Mouse (Mus musculus) G1E (cell line): ENCODE data around the gene Rpl18. TPM values are rescaled to one million over a fixed set of nuclear protein-coding genes. Genes with fewer than 3 reads are reported as not detected.

Experiments
- ATAC-seq: 2 replicates; pipeline ENCODE4 v1.8.0; 2016; ENCODE audit warnings: mild to moderate bottlenecking; ENCODE audit not compliant: insufficient number of reproducible peaks, poor library complexity, low FRiP score, severe bottlenecking; ENCODE audit errors: extremely low read depth
- DNase-seq: peaks from one replicate; pipeline ENCODE4 v3.0.0; 2012; ENCODE audit warnings: low spot score
- H3K27me3 ChIP-seq: 2 replicates; pipeline ENCODE4 v1.6.1; 2012; ENCODE audit warnings: mild to moderate bottlenecking, low read length, inconsistent platforms; ENCODE audit not compliant: insufficient read depth
- H3K36me3 ChIP-seq: replicated peaks from 2 replicates; pipeline ENCODE3; 2012; ENCODE audit warnings: mild to moderate bottlenecking, inconsistent platforms
- H3K4me1 ChIP-seq: 2 replicates; pipeline ENCODE4 v1.6.1; 2012; ENCODE audit warnings: low read depth, low read length, inconsistent platforms, mixed read lengths; ENCODE audit not compliant: insufficient read depth
- H3K4me3 ChIP-seq: 2 replicates; pipeline ENCODE4 v1.5.1; 2012; ENCODE audit warnings: low read depth, mild to moderate bottlenecking, inconsistent platforms, low read length, moderate library complexity, mixed read lengths
- H3K9me3 ChIP-seq: replicated peaks from 2 replicates; pipeline ENCODE4 v1.6.1; 2012; ENCODE audit warnings: inconsistent platforms
- CTCF ChIP-seq: IDR thresholded peaks from 2 replicates; pipeline ENCODE4 v1.5.1; 2012; ENCODE audit warnings: low read depth, low read length, inconsistent platforms, mixed read lengths
- GATA1 ChIP-seq: IDR thresholded peaks from 2 replicates; pipeline ENCODE4 v1.6.1; 2012; ENCODE audit warnings: borderline replicate concordance, low read length, inconsistent platforms, mixed read lengths
- GATA2 ChIP-seq: IDR thresholded peaks from 2 replicates; pipeline ENCODE4 v1.6.1; 2012; ENCODE audit warnings: low read depth, low read length, inconsistent platforms, borderline replicate concordance
- POLR2AphosphoS5 ChIP-seq: IDR thresholded peaks from 2 replicates; pipeline ENCODE4 v1.6.1; 2012; ENCODE audit warnings: low read depth, low read length, inconsistent platforms; ENCODE audit not compliant: insufficient replicate concordance
- TAL1 ChIP-seq: conservative IDR thresholded peaks from 2 replicates; pipeline ENCODE4 v1.6.1; 2012; ENCODE audit warnings: low read depth, low read length, inconsistent platforms, mixed read lengths
- polyA plus RNA-seq: library from polyadenylated mRNA; stranded (reverse); fragments of >175 nt; gene quantifications from 2 replicates; pipeline ENCODE4 v1.2.3, GENCODE M21; 2012
- total RNA-seq, 2 experiments: library from RNA; stranded (forward) in 1 of 2; stranded (reverse) in 1 of 2; fragments of 200-1000 nt in 1 of 2; fragments of >200 nt in 1 of 2; fragmentation: Nextera tagmentation in 1 of 2; gene quantifications; 2 replicates each; pipeline ENCODE4 v1.2.3; 2014 to 2017

Gene Rpl18
- total and polyA plus RNA-seq, 3 experiments, result 1,837 to 14,383 (median 3,291) TPM

- H3K27me3 ChIP-seq, result no peaks in the 10 kb centered on the region
- DNase-seq (no peak), ATAC-seq (no peak)
- peaks cover 80% of the 10 kb centered on the region for H3K4me1 ChIP-seq
- H3K4me3 ChIP-seq, result no peak overlapping the region
- H3K36me3 ChIP-seq, result peaks cover 100% of the 10 kb centered on the region
- TF ChIP-seq POLR2AphosphoS5 (no peak), CTCF (no peak), GATA2 (no peak), TAL1 (no peak), GATA1 (no peak)
- no peaks in the 10 kb centered on the region for H3K9me3 ChIP-seq
Measured at GRCm38 (mm10) chr7:45723781-45724180, 8.5 kb downstream of the Rpl18 start.

GRCm38 (mm10) chr7:45725151-45725550, 9.9 kb downstream of the Rpl18 start:
- H3K4me1 ChIP-seq, result peaks cover 78% of the 10 kb centered on the region
- peaks cover 100% of the 10 kb centered on the region for H3K36me3 ChIP-seq
- DNase-seq, result no peak

GRCm38 (mm10) chr7:45725713-45726112, 10.5 kb downstream of the Rpl18 start, which contains the start of gene Spaca4:
Gene Spaca4 (minus strand): TSS chr7:45725813.
- H3K9me3 ChIP-seq, result no peaks in the 10 kb centered on the region
- no peaks in the 10 kb centered on the region for H3K27me3 ChIP-seq
- H3K4me3 ChIP-seq, result peak within 1 kb of the TSS; percentile 3; the same call in 1 of the 2 replicates
- peaks cover 100% of the 10 kb centered on the region for H3K36me3 ChIP-seq
- peaks cover 78% of the 10 kb centered on the region for H3K4me1 ChIP-seq
- DNase-seq (no peak), ATAC-seq (no peak)
- TF ChIP-seq GATA2 (no peak), POLR2AphosphoS5 (no peak), GATA1 (no peak), TAL1 (no peak), CTCF (no peak)

More at GRCm38 (mm10) chr7:45725151-45725550, 9.9 kb downstream of the Rpl18 start:
- H3K27me3 ChIP-seq, result no peaks in the 10 kb centered on the region
- TF ChIP-seq CTCF (no peak), TAL1 (no peak), GATA1 (no peak), POLR2AphosphoS5 (0 out of 2 replicates have a peak, but pooled peaks have one; percentile 15), GATA2 (no peak)
- peak overlapping the region; percentile 3; the same call in 1 of the 2 replicates for H3K4me3 ChIP-seq
- H3K9me3 ChIP-seq, result no peaks in the 10 kb centered on the region
- ATAC-seq, result no peak

GRCm38 (mm10) chr7:45726419-45726818, 11.2 kb downstream of the Rpl18 start:
- Histone ChIP-seq H3K9me3 (no peaks in the 10 kb centered on the region), H3K4me3 (no peak overlapping the region), H3K27me3 (no peaks in the 10 kb centered on the region), H3K36me3 (peaks cover 94% of the 10 kb centered on the region), H3K4me1 (peaks cover 78% of the 10 kb centered on the region)
- no peak for ATAC-seq
- TF ChIP-seq POLR2AphosphoS5 (no peak), GATA2 (no peak), GATA1 (no peak), CTCF (no peak), TAL1 (no peak)
- no peak for DNase-seq

DNA sequence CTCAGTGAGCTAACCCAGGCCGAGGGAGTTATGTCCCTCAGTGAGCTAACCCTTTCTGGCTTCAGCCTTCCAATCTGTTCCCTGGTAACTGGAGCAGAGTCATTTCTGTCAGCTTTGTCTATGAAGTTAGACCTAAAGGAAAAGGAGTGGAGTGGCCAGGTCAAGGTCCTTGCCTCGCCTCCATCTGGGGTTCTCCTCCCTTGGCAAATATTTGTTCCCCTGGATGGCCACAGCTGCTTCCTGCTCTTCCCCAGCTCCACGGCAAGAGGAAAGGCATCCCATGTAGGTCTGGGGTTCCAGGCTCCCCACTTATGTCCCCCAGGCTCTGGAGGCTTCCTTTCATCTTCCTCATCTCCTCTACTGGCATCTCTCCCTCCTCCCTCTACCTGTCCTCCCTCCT, 12.4 kb downstream of the Rpl18 start:
- DNase-seq (no peak), ATAC-seq (no peak)
- peaks cover 69% of the 10 kb centered on the region for H3K4me1 ChIP-seq
- no peak overlapping the region for H3K4me3 ChIP-seq
- TF ChIP-seq CTCF (no peak), GATA2 (no peak), GATA1 (no peak), POLR2AphosphoS5 (no peak)
- H3K9me3 ChIP-seq, result no peaks in the 10 kb centered on the region
- peaks cover 2% of the 10 kb centered on the region; the same call in 1 of the 2 replicates for H3K27me3 ChIP-seq
- H3K36me3 ChIP-seq, result peaks cover 82% of the 10 kb centered on the region

DNA sequence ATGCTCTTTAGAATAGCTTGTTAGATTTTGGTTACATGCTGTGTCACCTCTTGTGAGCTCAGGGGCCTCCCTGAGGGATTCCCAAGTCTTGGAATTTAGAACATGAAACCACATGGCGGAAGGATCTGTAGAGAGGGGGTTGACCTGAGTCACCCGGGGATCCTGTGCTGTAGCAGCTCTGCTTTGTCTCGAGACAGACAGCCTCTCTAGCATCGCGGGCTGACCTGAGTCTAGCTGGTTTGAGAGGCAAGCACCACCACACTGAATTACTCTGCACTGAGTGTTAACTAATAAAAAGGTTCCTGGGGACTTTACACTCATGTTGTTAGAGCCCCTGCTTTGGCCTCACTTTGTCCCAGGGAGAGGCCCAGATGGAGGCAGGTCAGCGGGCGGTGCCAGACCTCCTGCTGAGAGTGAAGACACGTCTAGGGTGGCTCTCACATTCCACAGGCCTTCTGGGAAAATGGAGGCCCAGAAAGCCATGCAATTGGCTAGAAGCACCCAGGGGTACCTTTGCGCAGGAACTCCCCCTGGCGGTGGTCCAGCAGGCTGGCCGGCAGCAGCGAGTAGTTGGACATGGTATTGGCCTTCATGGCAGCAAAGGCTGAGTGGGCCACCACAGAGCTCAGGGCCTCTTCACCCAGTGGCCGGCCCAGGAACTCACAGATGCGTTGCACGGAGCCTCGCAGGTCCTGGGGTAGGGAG, 15.6 kb downstream of the Rpl18 start:
- Histone ChIP-seq H3K9me3 (no peaks in the 10 kb centered on the region), H3K4me1 (peaks cover 41% of the 10 kb centered on the region), H3K36me3 (peaks cover 49% of the 10 kb centered on the region), H3K4me3 (no peak overlapping the region), H3K27me3 (peaks cover 14% of the 10 kb centered on the region)
- TF ChIP-seq GATA1 (no peak), CTCF (peak; percentile 77; the same call in 1 of the 2 replicates), TAL1 (no peak), GATA2 (no peak), POLR2AphosphoS5 (no peak)
- DNase-seq (peak; percentile 72), ATAC-seq (no peak; the same call in 1 of the 2 replicates)
